Mouse (Mus musculus): Measurements from ENCODE around the gene Lemd1. TPM values are rescaled to one million over a fixed set of nuclear protein-coding genes. Genes with fewer than 3 reads are reported as not detected.

Lemd1 gene
- polyA plus RNA-seq, 1 experiment = not detected

DNA sequence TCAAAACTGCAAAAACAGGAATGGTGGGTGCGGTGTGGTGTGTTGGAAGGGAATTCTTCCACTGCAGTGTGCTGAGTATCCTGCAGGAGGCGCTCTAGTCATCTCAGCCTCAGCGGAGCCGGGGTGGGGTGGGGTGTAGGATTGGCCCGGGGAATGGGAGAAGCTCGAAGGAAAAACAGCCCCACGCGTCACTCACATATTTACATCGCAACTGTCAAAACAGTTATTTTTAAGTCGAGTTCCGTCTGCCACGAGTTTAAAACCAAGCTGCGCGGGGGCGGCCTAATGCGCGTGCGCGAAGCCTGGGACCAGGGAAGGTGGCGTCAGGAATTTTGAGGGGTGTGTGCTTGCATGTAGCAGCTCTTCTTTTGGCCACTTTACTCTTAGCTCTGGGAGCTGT, 21.0 kb downstream of the Lemd1 start:
- DNase-seq = peak; percentile 41
- H3K36me3 ChIP-seq (ENCODE audit: control insufficient read depth, insufficient read depth, low read length) = no peaks in the 10 kb centered on the region
- no peak overlapping the region for H3K27ac ChIP-seq (ENCODE audit: insufficient read depth, low read depth, low read length)
- no peaks in the 10 kb centered on the region for H3K4me1 ChIP-seq (ENCODE audit: control insufficient read depth, insufficient read depth, low read length)
- TF ChIP-seq CTCF (conservative IDR thresholded peaks at IDR 0.05; ENCODE audit: insufficient read depth, insufficient read length, low read depth, low read length) (peak; percentile 69), POLR2A (IDR thresholded peaks at IDR 0.05; ENCODE audit: low read depth, low read length) (no peak)
- 7% methylated on average over 20 of the region's 20 CpGs for WGBS
- no peaks in the 10 kb centered on the region for H3K27me3 ChIP-seq (replicated peaks; ENCODE audit: control insufficient read depth, insufficient read depth, low read length)
- peak overlapping the region; percentile 6; the same call in 1 of the 2 replicates for H3K4me3 ChIP-seq (ENCODE audit: insufficient read depth, low read depth, low read length)

DNA sequence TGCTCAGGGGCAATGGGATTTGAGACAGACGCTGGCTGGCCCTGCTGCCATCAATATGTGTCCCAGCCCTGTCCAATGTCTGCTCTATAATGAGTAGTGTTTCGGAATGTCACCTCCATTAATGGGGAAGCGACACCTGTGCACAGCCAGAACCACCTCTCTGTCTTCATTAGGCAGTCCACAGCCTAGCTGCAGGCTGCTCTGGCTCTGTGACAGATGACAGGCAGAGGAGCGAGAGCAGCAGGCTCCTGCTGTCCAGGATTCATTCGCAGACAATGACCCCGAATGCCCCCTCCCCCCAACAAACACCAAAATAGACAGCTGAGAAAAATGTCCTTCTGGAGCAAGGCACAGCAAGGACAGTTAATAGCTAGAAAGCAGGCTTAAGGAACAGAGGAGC, 21.8 kb downstream of the Lemd1 start:
- Histone ChIP-seq H3K36me3 (ENCODE audit: control insufficient read depth, insufficient read depth, low read length) (no peaks in the 10 kb centered on the region), H3K27ac (ENCODE audit: insufficient read depth, low read depth, low read length) (no peak overlapping the region), H3K27me3 (replicated peaks; ENCODE audit: control insufficient read depth, insufficient read depth, low read length) (no peaks in the 10 kb centered on the region), H3K4me3 (ENCODE audit: insufficient read depth, low read depth, low read length) (no peak overlapping the region), H3K4me1 (ENCODE audit: control insufficient read depth, insufficient read depth, low read length) (no peaks in the 10 kb centered on the region)
- no peak for TF ChIP-seq POLR2A (IDR thresholded peaks at IDR 0.05; ENCODE audit: low read depth, low read length)
- no peak for TF ChIP-seq CTCF (conservative IDR thresholded peaks at IDR 0.05; ENCODE audit: insufficient read depth, insufficient read length, low read depth, low read length)
- 55% methylated on average over 6 of the region's 6 CpGs for WGBS
- no peak for DNase-seq

DNA sequence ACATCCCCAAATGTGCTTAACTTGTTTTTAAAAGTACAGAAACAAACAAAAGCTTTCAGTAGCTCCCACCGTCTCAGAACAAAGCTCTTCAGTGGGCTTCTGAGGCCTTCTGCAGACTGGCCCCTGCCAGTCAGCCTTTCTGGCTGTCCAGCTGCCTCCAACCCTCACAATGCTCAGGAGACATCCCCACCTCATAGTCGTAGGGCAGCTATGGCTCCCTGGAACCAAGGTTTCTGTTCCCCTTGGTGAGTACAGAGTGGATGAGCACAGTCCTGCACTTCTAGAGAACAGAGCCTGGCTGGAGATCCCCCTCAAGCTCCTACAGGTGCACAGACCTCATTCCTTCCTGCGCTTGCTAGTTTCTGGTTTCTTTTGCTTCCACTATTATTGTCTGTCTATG, 25.0 kb downstream of the Lemd1 start:
- no peaks in the 10 kb centered on the region for H3K36me3 ChIP-seq (ENCODE audit: control insufficient read depth, insufficient read depth, low read length)
- no peak overlapping the region for H3K4me3 ChIP-seq (ENCODE audit: insufficient read depth, low read depth, low read length)
- no peaks in the 10 kb centered on the region for H3K27me3 ChIP-seq (replicated peaks; ENCODE audit: control insufficient read depth, insufficient read depth, low read length)
- H3K4me1 ChIP-seq (ENCODE audit: control insufficient read depth, insufficient read depth, low read length) = no peaks in the 10 kb centered on the region
- H3K27ac ChIP-seq (ENCODE audit: insufficient read depth, low read depth, low read length) = no peak overlapping the region
- TF ChIP-seq CTCF (conservative IDR thresholded peaks at IDR 0.05; ENCODE audit: insufficient read depth, insufficient read length, low read depth, low read length) (no peak), POLR2A (IDR thresholded peaks at IDR 0.05; ENCODE audit: low read depth, low read length) (no peak)
- 71% methylated on average over 3 of the region's 3 CpGs for WGBS
- DNase-seq = no peak

DNA sequence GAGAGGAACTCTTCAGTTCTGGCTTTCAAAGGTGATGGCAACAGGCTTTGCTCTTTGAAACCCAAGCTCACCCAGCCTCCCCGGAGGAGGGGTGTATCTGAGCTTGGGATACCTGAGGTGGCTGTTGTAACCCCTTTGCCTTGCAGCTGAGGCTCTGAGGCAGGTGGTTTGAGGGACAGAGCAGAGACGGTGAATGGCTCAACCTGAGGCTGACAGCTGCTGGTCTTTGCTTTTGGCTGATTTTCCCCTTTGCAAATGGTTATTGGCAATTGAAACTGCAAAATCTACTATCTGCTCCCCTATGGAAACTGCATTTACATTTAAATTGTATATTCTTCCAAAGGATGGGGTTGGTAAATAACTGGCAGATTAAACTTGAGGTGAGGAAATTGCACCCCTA, 30.4 kb downstream of the Lemd1 start:
- TF ChIP-seq POLR2A (IDR thresholded peaks at IDR 0.05; ENCODE audit: low read depth, low read length) = no peak
- TF ChIP-seq CTCF (conservative IDR thresholded peaks at IDR 0.05; ENCODE audit: insufficient read depth, insufficient read length, low read depth, low read length) = no peak
- WGBS = 53% methylated on average over 2 of the region's 2 CpGs
- Histone ChIP-seq H3K27me3 (replicated peaks; ENCODE audit: control insufficient read depth, insufficient read depth, low read length) (no peaks in the 10 kb centered on the region), H3K4me1 (ENCODE audit: control insufficient read depth, insufficient read depth, low read length) (no peaks in the 10 kb centered on the region), H3K27ac (ENCODE audit: insufficient read depth, low read depth, low read length) (no peak overlapping the region), H3K4me3 (ENCODE audit: insufficient read depth, low read depth, low read length) (no peak overlapping the region), H3K36me3 (ENCODE audit: control insufficient read depth, insufficient read depth, low read length) (no peaks in the 10 kb centered on the region)
- no peak for DNase-seq

DNA sequence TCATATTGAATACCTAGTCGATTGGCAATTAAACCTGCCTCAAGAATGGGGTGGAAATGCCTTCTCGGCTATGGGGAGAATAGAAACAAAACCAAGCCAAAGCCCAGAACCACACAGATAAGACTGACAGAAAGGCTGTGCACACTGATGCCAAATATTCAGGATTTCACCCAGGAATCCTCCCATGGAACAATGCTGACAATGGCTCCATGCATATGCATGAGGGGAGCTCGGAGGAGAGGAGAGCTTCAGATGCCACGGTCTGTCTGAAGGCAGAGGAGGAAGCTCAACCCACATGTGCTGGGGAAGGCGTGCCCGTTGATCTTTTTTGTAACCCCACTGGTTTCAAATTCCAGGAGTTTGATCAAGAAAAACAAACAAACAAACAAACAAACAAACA, 30.9 kb downstream of the Lemd1 start:
- no peak overlapping the region for H3K27ac ChIP-seq (ENCODE audit: insufficient read depth, low read depth, low read length)
- H3K36me3 ChIP-seq (ENCODE audit: control insufficient read depth, insufficient read depth, low read length) = no peaks in the 10 kb centered on the region
- TF ChIP-seq POLR2A (IDR thresholded peaks at IDR 0.05; ENCODE audit: low read depth, low read length) = no peak
- no peak for TF ChIP-seq CTCF (conservative IDR thresholded peaks at IDR 0.05; ENCODE audit: insufficient read depth, insufficient read length, low read depth, low read length)
- WGBS = 53% methylated on average over 6 of the region's 6 CpGs
- no peak overlapping the region for H3K4me3 ChIP-seq (ENCODE audit: insufficient read depth, low read depth, low read length)
- no peaks in the 10 kb centered on the region for H3K27me3 ChIP-seq (replicated peaks; ENCODE audit: control insufficient read depth, insufficient read depth, low read length)
- DNase-seq = no peak
- no peaks in the 10 kb centered on the region for H3K4me1 ChIP-seq (ENCODE audit: control insufficient read depth, insufficient read depth, low read length)

DNA sequence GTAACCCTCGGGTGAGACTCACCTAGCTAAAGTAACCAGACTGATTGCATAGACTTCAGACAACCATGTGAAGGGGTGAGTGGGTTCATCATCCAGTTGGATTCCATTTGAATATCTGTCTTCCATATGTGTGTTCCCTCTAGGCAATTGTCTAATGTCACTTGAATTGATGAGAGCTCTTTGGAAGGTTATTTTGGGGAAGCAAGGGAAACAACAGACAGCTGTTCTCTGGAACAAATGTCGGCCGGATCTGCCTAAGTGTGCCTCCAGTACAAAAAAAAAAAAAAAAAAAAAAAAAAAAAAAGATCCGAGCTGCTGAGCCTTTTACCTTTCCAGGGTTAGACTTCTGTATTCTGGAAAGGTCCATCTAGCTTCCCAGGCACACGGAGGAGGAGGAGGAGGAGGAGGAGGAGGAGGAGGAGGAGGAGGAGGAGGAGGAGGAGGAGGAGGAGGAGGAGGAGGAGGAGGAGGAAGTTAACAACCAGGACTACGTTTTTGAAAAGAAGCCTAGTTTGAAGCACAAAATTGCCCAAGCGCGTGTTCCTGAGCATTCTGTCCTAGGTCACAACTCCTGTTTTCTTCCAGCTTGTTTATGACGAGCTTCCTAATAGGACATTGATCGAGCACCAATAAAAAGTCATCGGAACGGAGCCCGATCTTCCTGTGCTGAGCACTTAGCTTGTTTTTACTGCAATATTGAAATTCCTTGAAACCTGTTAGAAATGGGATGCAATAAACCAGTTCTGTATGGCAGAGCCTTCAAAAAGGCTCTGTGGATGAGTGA, 35.3 kb downstream of the Lemd1 start:
- Histone ChIP-seq H3K4me1 (ENCODE audit: control insufficient read depth, insufficient read depth, low read length) (no peaks in the 10 kb centered on the region), H3K27ac (ENCODE audit: insufficient read depth, low read depth, low read length) (no peak overlapping the region), H3K27me3 (replicated peaks; ENCODE audit: control insufficient read depth, insufficient read depth, low read length) (no peaks in the 10 kb centered on the region), H3K36me3 (ENCODE audit: control insufficient read depth, insufficient read depth, low read length) (no peaks in the 10 kb centered on the region), H3K4me3 (ENCODE audit: insufficient read depth, low read depth, low read length) (no peak overlapping the region)
- WGBS = 62% methylated on average over 12 of the region's 13 CpGs
- no peak for DNase-seq
- TF ChIP-seq POLR2A (IDR thresholded peaks at IDR 0.05; ENCODE audit: low read depth, low read length) = no peak

DNA sequence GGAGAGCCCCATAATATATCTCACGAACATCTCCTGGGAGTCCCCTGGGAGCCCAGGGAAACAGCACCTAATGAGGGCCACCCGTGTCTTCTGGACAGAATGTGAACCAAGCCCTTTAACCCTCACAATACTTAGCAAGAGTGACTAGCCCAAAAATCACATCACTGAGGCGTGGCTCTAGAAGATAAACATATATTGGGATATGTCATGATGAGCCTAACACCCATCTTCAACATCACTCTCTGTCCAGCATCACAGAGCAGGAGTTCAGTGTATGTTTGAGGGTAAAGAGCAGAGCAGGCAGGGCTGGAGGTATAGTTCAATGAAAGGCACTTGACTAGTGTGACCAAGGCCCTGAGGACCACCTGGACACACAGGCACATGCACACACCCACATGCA, 38.4 kb downstream of the Lemd1 start, which contains the start of gene Gm10188:
Gene Gm10188, minus strand, starts transcription at position 101 of the 400 bp plus-strand sequence.
- TF ChIP-seq POLR2A (IDR thresholded peaks at IDR 0.05; ENCODE audit: low read depth, low read length) (no peak), CTCF (conservative IDR thresholded peaks at IDR 0.05; ENCODE audit: insufficient read depth, insufficient read length, low read depth, low read length) (no peak)
- no peak within 1 kb of the TSS for H3K27ac ChIP-seq (ENCODE audit: insufficient read depth, low read depth, low read length)
- 88% methylated on average over 3 of the region's 3 CpGs for WGBS
- DNase-seq = no peak
- no peaks in the 10 kb centered on the region for H3K4me1 ChIP-seq (ENCODE audit: control insufficient read depth, insufficient read depth, low read length)
- H3K36me3 ChIP-seq (ENCODE audit: control insufficient read depth, insufficient read depth, low read length) = no peaks in the 10 kb centered on the region
- H3K4me3 ChIP-seq (ENCODE audit: insufficient read depth, low read depth, low read length) = no peak within 1 kb of the TSS
- H3K27me3 ChIP-seq (replicated peaks; ENCODE audit: control insufficient read depth, insufficient read depth, low read length) = no peaks in the 10 kb centered on the region; the same call in 1 of the 2 replicates
